Mouse (Mus musculus) adrenal gland, adult (tissue): ENCODE measurements around the gene Brd2.

Experiments used
- DNase-seq, 2 experiments: peaks; one replicate each; pipeline ENCODE4 v3.0.0; 2022 to 2023; ENCODE audit warnings: low spot score in 1 of 2; ENCODE audit not compliant: inconsistent age in 2 of 2

Gene Brd2

DNA sequence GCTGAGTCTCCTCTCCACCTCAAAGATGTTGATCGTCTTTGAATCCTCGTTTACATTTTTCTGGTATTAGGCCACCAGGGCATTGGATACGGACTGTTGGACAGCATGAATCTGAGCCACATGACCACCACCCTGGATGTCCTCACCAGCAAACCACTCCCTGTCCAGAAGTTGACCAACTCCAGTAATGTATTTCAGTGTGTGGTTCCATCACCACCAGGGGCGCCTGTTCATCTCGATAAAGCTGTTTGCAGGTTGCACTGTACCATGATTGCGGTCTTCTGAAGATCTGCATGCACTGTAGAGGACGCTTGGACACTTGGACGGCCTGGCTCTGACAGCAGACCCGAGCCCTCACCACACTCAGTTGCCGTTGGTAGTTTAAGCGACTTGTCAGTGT, 10.9 kb upstream of the Brd2 start:
- DNase-seq = peak; percentile 7 to 43

DNA sequence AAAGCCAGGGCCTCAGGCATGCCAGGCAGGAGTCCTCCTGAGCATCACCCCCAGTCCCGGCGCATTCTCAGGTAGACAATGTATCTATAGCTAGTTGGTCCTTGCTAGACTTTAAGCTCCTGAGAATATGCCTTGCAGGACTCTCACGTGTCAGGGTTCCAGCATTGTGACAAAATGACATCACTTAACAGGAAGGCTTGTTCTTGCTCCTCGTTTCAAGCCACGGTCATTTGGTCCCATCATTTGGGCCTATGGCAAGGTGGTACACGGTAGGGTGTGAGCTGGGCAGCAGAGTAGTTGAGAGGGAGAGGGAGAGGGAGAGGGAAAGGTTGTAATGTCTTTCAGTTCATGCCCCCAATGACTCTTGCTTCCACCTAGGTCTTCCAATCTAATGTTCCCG, 9.5 kb upstream of the Brd2 start:
- DNase-seq = peak in 1 of 2 experiments; percentile 20

DNA sequence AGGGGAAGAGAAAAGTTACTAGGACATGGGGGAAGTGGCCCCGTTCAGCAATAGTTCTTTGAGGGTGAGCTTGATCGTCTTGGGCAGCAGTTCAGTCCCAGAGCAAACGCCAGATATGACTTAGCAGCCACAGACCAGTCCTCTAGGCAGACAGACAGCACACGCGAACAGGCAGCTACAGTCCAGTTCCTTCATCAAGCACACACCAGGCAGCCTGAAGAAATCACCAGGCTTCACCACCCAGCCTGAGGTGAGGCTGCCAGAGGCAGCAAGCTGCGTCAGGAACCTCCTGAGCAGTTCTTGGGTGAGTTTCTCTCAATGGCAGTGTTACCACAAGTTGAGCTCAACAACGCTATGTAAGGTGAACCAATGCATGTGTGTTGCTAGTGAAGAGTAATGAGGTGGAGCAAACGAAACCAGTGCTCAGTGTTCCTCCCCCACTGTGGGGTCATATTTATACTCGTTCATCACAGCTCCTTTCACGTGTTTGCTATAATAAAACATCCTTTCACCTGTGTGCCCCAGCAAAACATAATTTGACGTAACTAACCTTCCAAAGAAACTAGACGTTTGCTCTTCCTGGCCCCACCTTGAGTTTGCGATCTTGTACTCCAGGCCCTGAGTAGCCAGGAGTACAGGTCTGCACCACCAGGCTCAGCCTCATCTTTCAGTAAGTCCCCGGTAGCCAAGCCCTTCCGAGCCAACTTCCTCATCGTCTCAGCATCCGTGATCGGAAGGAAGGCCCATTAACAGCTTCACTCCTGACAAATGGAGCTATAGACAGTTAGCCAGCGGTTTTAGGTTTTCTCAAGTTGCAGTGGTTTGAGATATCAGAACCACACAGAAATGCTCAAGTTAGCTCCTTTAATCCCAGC, 7.9 kb upstream of the Brd2 start:
- DNase-seq = peak in 1 of 2 experiments; percentile 18

DNA sequence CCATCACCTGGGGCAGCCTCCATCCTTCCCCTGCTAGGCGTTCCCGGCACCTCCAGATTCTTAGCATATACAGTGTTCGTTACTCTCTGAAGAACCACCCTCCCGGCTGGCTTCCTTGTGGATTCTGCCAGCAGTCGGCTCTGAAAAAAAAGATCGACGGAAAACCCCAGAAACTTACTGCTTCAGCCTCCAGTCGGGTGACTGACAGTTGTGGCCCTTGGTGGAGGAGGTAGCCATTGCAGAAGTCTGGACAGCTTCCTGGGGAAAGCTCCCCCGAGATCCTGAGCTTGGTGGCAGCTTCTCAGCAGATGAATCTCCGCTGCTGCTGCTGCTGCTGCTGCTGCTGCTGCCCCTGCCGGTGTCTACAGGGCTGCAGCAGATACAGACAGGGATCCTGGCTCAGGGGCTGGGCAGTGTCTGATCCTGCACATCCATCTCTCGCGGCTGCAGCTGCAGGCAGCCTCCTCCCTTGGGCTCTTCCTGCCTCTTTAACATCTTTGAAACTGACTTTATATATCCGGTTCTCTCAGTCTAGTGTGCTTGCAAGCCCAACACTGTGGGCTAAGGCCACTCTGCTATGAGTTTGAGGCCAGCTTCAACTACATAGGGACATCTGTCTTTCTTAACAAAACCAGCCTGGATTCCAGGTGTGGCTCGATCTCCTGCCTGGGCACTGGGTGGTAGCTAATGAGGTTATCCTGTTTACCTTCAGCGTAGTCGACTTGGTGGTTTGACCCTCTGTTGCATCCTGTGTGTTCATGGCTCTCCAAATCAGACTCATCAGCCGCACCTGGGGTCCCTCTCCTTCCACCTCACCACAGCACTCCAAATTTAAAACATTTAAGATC, 6.7 kb upstream of the Brd2 start:
- peak in 1 of 2 experiments; percentile 32 for DNase-seq

DNA sequence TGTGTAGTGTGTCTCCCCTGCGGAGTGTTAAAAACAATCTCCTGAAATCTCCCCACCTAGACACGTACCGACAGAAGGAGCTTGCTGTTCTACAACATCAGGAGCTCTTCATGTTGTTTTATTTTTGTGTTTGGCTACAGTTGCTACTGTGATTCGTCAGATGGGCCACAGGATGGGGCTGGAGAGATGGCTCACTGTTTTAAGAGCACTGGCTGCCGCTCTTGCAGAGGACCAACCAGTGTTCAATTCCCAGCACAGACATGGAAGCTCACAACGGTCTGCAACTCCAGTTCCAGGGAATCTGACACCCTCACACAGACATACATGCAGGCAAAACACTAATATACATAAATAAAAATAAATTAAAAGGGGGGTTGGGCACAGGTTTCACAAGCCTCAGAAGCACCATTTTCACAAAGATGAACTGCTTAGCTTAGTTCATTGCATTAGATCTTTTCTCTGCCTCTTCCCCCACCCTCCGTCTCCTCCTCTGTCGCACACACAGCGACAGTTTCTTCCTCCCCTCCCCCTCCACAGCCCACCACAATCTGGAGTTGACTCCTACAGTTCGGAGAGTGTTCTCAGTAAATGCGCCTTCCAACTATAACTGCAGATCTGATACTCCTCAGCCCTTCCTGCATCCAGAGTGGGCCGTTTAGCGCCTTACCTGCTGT, 6.0 kb upstream of the Brd2 start:
- DNase-seq = peak in 1 of 2 experiments; percentile 30

DNA sequence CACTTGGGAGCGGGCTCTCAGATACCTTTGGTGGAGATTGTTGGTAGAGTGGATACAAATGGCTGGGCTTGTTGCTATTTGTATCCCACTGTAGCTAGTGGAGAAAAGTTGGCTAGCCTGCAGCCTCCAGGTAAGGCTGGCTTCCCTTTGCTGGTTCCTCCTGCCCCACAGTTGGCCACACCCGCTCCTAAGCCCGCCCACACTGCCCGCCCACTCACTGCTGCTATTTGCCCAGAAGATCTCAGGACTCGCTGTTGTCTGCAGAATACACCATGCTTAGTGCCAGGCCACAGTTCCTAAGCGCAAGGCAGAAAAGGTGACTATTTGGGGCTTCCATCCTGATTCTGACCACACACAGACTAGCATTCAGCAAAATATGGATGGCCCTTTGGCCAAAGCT, 5.0 kb upstream of the Brd2 start:
- peak in 1 of 2 experiments; percentile 73 for DNase-seq

DNA sequence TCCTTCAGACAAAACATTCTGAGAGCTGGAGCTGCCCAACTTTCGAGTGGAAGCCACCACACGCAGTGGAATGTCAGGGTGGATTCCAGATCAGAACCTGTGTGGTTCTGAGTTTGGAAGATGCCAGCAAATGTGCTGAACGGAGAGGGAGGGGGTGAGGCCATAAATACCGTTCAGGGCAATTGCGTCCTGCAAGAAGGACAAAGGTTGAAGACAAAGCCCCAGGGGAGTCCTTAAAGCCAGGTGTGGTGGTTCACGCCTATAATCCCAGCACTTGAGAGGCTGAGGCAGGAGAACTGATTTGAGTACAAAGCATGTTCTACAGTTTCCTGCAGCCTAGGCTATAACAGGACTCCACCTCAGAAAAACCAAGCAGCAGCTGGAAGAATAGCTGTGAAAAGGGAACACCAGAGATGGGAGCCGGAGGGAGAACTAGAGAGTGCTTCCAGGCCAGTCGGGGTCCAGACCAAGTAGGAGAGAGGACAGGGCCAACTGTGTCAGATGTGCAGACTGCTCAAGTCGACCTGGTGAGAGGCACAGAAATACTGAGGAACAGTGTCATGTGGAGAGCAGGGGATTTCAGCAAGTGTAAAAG, 4.5 kb upstream of the Brd2 start:
- peak in 1 of 2 experiments; percentile 42 for DNase-seq

DNA sequence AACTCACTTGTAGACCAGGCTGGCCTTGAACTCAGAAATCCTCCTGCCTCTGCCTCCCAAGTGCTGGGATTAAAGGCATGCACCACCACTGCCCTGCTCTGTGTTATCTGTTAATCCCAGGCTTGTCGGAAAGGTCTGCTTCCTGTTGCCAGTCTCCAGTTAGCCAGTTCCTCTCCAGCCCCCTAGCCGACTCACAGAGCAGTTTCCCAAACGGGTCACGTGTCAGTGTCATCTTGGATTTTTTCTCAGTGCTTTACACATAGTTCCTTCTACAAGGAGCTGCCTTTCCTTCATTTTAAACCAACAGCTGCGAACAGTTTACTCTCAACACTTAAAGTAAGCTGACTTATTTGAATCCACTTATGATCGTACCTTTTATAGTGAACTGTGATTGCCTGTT, 2.2 kb upstream of the Brd2 start:
- peak in 1 of 2 experiments; percentile 59 for DNase-seq

DNA sequence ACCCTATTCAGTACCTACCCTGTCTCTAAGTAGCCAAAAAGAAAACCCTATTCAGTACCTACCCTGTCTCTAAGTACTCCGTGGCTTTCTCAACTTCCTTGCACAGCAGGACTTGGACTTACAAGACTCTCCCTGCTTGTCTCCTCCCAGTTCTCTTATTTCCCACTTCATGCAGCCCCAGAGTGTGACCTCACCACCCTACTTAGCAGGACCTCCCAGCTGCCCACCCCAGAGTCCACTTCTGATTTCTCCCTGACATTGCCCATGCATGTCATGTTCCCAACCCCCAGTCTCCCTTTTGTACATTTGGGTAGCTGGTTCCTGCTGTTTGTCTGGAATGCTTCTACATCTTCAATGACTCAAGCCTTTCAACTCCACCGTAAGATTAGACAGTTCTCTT, 1.1 kb upstream of the Brd2 start:
- peak; percentile 45 to 76 for DNase-seq

DNA sequence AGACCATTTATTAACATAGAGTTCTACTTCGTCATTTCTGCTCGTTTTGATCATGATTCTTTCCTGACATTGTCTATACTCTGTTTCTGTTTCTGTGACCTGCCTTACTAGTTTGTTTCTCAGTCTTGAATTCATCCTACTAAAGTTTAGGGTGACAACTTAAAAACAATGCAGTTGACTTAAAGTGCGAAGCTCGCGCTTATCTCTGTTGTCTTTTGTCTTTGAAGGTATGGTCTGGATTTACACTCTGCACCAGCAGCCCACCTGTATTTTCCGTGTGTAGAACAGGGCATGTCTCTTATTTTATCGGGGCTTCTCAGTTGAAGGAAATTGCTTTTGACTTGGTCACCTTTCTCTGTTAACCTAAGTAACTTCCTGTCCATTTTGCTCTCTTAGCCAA, 677 bp upstream of the Brd2 start:
- DNase-seq = peak in 1 of 2 experiments; percentile 65

DNA sequence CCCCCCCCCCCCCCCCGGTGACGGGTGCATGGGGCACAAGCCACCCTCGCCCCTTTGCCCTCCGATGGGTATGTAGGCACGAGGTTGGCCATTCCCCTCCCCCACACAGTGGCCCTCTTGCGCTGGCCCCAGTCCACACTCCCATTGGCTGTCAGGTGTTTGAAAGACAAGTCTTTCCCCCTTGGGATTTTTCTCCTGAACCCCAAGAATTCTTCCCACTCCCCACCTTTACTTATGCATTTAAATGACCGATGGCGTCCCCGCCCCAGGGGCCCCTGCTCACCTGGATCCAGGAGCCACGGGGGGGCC, 601 bp downstream of the Brd2 start:
- no peak for DNase-seq

DNA sequence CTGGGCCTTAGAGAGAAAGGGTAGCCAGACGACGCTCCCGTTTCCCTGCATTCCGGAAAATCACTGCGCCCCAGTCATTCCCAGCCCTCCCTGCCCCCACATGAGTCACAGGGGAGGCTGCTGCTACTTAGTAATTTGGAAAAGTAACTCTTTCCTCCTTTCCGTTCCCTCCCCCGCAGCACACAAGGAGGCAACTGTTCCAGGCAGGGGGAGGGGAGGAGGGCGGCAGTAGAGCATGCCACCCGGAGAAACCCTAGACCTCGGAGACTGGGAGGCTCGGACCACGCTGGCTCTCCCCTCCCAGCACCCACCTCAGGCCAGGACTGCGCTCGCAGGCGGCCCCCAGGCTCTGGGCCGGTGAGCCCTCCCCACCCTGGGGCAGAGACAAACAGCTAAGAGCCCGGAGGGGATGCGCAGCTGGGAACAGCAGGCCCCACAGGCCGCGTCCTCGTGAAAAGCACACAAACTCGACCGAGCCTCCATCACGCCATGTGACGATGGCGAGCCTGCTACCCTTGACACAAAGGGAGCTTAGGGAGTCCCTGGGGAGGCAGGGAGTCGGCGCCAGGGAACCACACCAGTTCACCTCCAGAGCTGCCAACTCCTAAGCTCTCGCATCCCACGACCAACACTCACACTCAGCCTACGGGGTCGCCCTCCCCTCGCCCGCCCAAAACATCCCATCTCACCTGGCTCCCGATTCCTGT, 1.1 kb downstream of the Brd2 start:
- peak; percentile 94 to 98 for DNase-seq

DNA sequence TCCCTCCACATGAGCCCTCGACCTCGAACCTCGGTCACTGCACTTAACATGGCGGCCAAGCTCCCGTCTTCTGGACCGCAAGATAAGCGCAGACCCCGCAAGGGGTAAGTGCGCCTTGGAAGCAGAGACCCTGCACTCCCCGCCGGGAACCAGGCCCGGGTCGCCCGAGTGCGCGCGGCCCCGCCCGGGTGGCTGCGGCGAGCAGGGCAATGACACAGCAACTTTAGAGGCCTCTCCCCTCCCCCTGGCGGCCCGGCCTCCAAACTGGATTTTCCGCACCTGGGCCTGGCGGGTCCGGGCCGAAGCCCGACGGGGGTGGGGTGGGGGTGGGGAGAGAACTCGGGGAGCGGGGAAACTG, 1.6 kb downstream of the Brd2 start:
- DNase-seq = peak; percentile 90 to 95

DNA sequence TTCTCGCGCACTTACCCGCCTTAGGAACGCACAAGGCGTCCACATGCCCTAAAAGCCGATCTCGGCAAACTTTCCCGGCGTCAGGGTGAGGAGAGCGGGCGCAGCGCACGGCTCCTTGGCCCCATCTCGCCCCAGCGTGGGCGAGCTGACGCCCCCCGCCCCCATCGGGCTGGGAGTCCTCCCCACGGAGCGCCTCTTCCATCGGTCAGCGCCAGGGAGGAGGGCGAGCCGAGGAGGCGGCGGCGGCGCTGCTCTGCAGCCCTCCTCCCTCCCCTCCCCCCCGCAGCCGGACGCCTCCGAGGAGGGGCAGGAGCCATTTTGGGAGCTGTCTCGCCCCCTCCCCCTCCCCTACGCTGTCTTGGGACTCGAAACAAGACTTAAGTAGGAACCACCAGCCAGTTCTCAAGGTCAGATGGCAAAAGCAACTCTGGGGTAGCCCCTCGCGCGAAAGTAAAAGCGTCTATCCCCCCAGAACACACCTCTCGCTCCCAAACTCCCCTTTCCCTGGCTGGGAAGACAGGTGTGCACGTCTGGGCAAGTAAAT, 2.2 kb downstream of the Brd2 start:
- DNase-seq = peak; percentile 92 to 96

DNA sequence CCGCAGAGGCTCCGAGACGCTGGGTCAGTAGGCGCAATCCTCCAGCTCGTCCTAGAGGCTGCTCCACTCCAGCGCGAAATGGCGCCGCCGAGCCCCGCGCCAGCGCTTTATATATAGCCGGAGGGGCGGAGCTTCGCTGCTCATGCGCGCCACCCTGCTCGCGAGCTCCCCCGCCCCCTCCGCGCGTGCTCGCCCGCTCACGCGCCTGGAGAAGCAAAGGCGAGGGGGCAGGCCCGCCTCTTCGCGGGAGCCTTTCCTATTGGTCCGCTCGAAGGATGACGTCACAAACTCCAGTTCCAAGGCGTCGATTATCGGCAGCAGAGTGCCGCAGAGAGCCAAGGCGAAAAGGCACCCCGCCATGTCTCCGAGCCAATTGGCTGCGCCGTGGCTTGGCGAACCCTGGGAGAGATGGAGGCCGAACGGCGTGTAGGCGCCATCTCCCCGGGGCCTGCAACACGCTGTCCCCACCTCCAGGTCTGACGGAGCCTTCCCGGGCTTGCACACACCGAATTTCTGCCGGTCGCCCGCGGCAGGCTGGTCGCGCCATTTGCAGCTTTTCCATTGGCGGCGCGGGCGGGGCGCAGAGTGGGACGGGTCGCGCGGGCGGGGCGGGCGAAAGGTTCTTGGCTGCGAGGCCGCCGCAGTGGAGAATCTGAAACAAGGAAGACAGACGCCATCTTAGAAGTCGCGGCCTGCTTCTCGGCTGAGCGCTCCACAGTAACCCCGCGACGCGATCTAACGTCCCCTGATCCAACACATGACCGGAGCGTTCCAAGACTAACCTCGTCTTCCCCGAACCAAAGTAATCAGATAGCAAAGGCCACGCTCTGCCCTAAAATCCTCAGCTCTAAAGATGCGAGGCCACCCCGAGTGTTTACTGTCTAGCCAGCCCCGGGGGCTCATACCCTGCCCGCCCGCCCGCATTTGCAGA, 2.9 kb downstream of the Brd2 start, which contains the start of gene H2-DMa:
TSS of gene H2-DMa (plus strand) at position 293 of the 931 bp plus-strand sequence.
- peak; percentile 99 for DNase-seq

DNA sequence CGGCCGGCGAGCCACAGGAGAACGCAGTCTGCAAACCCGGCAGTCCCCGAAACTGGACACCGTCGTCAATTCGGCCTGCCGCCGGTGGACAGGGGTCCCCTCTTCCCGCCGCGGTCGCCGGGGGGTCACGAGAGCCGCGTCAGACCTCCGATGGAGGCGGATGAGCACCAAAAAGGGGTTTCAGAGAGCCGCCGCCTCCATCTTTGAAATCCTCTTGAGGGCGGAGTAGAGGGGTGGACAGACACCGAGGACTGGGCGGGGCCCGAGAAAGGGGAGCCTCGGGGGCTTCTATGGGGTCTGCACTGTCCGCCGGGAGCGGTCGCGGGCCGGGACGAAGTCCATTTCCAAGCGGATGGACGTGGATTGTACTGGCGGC, 3.6 kb downstream of the Brd2 start:
- no peak for DNase-seq

DNA sequence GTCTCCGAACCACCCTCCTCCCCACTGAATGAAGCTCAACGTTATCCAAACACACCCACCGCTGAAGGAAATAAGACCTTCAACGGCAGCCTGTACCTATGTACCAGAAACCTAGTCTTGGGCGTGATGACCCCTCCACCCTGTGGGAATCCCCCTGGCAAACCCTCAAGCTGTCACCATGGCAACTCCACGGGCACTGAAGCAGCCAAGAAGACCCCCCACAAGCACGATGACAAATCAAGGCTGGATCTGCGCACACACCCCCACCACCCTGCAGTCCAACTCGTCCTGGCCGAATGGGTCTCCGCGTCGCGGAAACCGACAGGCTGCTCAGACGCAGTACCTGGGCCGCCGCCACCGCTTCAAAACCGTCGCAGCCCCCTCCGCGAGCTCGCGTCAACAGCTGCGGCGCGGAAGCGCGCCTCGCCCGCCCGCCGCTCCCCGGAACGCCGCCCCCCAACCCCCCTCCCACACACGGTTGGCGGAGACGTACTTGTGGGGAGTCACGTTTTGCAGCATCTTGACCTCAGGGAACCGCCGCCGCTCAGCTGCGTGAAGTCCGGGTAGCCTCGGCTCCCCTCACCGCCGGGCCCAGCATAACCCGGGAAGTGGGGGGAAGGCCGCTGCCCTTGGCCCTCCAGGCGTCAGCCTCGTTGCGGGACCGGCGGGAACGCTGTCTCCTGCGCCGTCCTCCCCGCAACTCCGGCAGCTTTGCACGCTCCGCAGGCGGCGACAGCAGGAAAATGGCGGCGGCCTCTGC, 4.1 kb downstream of the Brd2 start:
- peak; percentile 67 to 80 for DNase-seq

DNA sequence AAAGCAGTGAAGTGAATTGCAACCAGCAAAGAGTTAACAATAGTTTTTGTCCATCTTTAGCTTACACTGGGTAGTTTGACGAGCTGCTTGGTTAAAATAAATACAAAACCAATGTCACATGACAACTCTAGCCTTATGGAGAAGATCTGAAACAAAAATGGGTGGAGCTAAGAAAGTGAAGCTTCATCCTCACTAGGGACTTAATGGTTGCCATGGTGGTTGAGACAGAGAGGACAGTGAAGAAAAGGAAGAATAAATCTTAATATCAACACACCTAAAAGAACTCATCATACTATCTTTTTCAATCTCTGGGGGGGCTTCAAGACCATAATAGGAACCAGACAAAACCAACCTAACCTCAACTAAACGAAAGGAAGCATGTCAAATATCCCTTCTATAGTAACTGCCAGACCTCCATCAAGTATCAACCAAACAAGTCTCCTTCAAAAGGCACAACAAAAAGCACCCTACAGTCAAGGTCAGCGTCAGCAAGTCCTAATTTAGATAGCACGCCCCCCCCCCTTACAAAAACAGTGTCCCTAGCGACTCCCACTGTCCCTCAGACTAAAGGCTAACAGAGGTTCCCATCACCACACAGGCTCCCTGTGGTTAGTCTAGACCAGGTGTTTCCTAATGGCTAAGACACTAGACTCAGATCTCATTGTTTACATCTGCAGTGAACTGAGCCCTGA, 4.9 kb downstream of the Brd2 start:
- DNase-seq = peak in 1 of 2 experiments; percentile 65
